Mouse (Mus musculus) macrophage (primary cell): ENCODE results near the gene Usp15. TPM values are rescaled to one million over a fixed set of nuclear protein-coding genes. Genes with fewer than 3 reads are reported as not detected.
A peak's percentile ranks its signal among the peaks of the same experiment; 100 is the strongest.

Experiments
- H3K27ac ChIP-seq: fragments of 350-480 bp; formaldehyde crosslinking; 2 replicates; pipeline ENCODE4 v1.9.0; 2021
- H3K36me3 ChIP-seq: fragments of 350-480 bp; formaldehyde crosslinking; 2 replicates; pipeline ENCODE4 v1.9.0; 2021; ENCODE audit errors: inconsistent target
- H3K4me3 ChIP-seq: fragments of 350-480 bp; formaldehyde crosslinking; 2 replicates; pipeline ENCODE4 v1.9.0; 2021; ENCODE audit errors: inconsistent target
- H3K79me2 ChIP-seq: fragments of 350-480 bp; formaldehyde crosslinking; 2 replicates; pipeline ENCODE4 v1.9.0; 2021; ENCODE audit errors: inconsistent target
- WGBS: methylation state at CpG from one replicate; pipeline ENCODE4 v1.1.7; 2026; ENCODE audit warnings: inconsistent platforms; ENCODE audit not compliant: missing documents; 5-methylcytosine and 5-hydroxymethylcytosine counted together
- polyA plus RNA-seq: library from polyadenylated mRNA; stranded (reverse); fragments of 250-400 nt; gene quantifications from 3 replicates; pipeline ENCODE4 v1.2.4, GENCODE M21; 2018; ENCODE audit warnings: inconsistent platforms

Gene Usp15
- polyA plus RNA-seq, 1 experiment from 2014 or later: 119 TPM

GRCm38 (mm10) chr10:123063021-123063420 is 133.8 kb downstream of the Usp15 start:
- H3K27ac ChIP-seq: peak overlapping the region; percentile 84
- peaks cover 62% of the 10 kb centered on the region for H3K79me2 ChIP-seq
- H3K4me3 ChIP-seq: no peak overlapping the region
- H3K36me3 ChIP-seq: peaks cover 10% of the 10 kb centered on the region; the same call in 1 of the 2 replicates
- 96% methylated on average over 2 of the region's 2 CpGs for WGBS

- peaks cover 83% of the 10 kb centered on the region for H3K79me2 ChIP-seq
- peaks cover 13% of the 10 kb centered on the region; the same call in 1 of the 2 replicates for H3K36me3 ChIP-seq
- H3K27ac ChIP-seq: peak overlapping the region; percentile 84
- H3K4me3 ChIP-seq: no peak overlapping the region
- WGBS: 42% methylated on average over 6 of the region's 6 CpGs
Measured at GRCm38 (mm10) chr10:123060831-123061230, 136.0 kb downstream of the Usp15 start.

- 91% methylated on average over 1 of the region's 1 CpGs for WGBS
- Histone ChIP-seq H3K36me3 (peaks cover 33% of the 10 kb centered on the region; the same call in 1 of the 2 replicates), H3K27ac (no peak overlapping the region), H3K4me3 (no peak overlapping the region), H3K79me2 (peaks cover 93% of the 10 kb centered on the region)
Measured at GRCm38 (mm10) chr10:123057082-123057481, 139.7 kb downstream of the Usp15 start.

GRCm38 (mm10) chr10:123056463-123056862 is 140.3 kb downstream of the Usp15 start:
- no peak overlapping the region for H3K4me3 ChIP-seq
- 99% methylated on average over 10 of the region's 10 CpGs for WGBS
- H3K36me3 ChIP-seq: peaks cover 36% of the 10 kb centered on the region; the same call in 1 of the 2 replicates
- H3K27ac ChIP-seq: no peak overlapping the region
- peaks cover 87% of the 10 kb centered on the region for H3K79me2 ChIP-seq

GRCm38 (mm10) chr10:123055205-123056000 is 141.4 kb downstream of the Usp15 start:
- Histone ChIP-seq H3K79me2 (peaks cover 83% of the 10 kb centered on the region), H3K27ac (no peak overlapping the region), H3K36me3 (peaks cover 46% of the 10 kb centered on the region; the same call in 1 of the 2 replicates), H3K4me3 (no peak overlapping the region)
- WGBS: 98% methylated on average over 9 of the region's 9 CpGs

Other genes starting within 250 kb of the Usp15 start
- 34.3 to 59.9 TPM (median 48.0 TPM) in 3 replicates for gene Mon2, start 120.5 kb downstream of the Usp15 start, polyA plus RNA-seq
- not detected in 3 replicates for gene Fam19a2, start 67.0 kb upstream of the Usp15 start, polyA plus RNA-seq